Mouse (Mus musculus) limb, embryonic 14.5 days (tissue): Measurements from ENCODE around the gene Bik. TPM values are rescaled to one million over a fixed set of nuclear protein-coding genes. Genes with fewer than 3 reads are reported as not detected.

ENCODE experiments used
- ATAC-seq: fragments of 200-750 bp; cut with Nextera tagmentation; 2 replicates; pipeline ENCODE4 v1.8.0; 2017; ENCODE audit warnings: low read depth, moderate number of reproducible peaks, moderate TSS enrichment; ENCODE audit not compliant: low FRiP score
- DNase-seq: peaks from one replicate; pipeline ENCODE4 v3.0.0-alpha.2; 2015; ENCODE audit warnings: low spot score
- H3K27ac ChIP-seq: fragments of 300-500 bp; sonication (generic); replicated peaks from 2 replicates; pipeline ENCODE4 v1.5.1; 2014; ENCODE audit warnings: low read depth, mild to moderate bottlenecking, low read length, moderate library complexity, mixed read lengths
- H3K27me3 ChIP-seq: fragments of 300-500 bp; sonication (generic); 2 replicates; pipeline ENCODE4 v1.6.1; 2014; ENCODE audit warnings: low read length, mixed read lengths; ENCODE audit not compliant: control insufficient read depth, insufficient read depth
- H3K36me3 ChIP-seq: fragments of 300-500 bp; sonication (generic); 2 replicates; pipeline ENCODE4 v1.6.1; 2014; ENCODE audit warnings: mild to moderate bottlenecking, low read length, moderate library complexity, mixed read lengths; ENCODE audit not compliant: control insufficient read depth, insufficient read depth
- H3K4me1 ChIP-seq: fragments of 300-500 bp; sonication (generic); 2 replicates; pipeline ENCODE4 v1.6.1; 2014; ENCODE audit warnings: antibody characterized with exemption, low read length, mixed read lengths; ENCODE audit not compliant: control insufficient read depth, insufficient read depth
- H3K4me2 ChIP-seq: fragments of 300-500 bp; sonication (generic); replicated peaks from 2 replicates; pipeline ENCODE4 v1.6.1; 2014; ENCODE audit warnings: low read depth, mild to moderate bottlenecking, low read length, moderate library complexity; ENCODE audit not compliant: severe bottlenecking
- H3K4me3 ChIP-seq: fragments of 300-500 bp; sonication (generic); replicated peaks from 2 replicates; pipeline ENCODE4 v1.5.1; 2014; ENCODE audit warnings: low read length
- H3K9ac ChIP-seq: fragments of 300-500 bp; sonication (generic); 2 replicates; pipeline ENCODE4 v1.6.1; 2014; ENCODE audit warnings: mild to moderate bottlenecking, low read depth, low read length, moderate library complexity; ENCODE audit not compliant: severe bottlenecking
- H3K9me3 ChIP-seq: fragments of 300-500 bp; sonication (generic); 2 replicates; pipeline ENCODE4 v1.6.1; 2016; ENCODE audit warnings: low read length; ENCODE audit not compliant: control insufficient read depth
- POLR2A ChIP-seq: fragments of 200-500 bp; IDR thresholded peaks from 2 replicates; pipeline ENCODE4 v1.8.0; 2012; ENCODE audit warnings: inconsistent platforms, mild to moderate bottlenecking, moderate library complexity, borderline replicate concordance; ENCODE audit not compliant: insufficient read depth, insufficient read length; ENCODE audit errors: extremely low read depth
- WGBS: fragments of 180-500 bp; shearing (Covaris S2); extraction: QIAGEN DNeasy Blood & Tissue Kit; methylation state at CpG from one replicate; pipeline ENCODE4 v1.1.7; 2014; 5-methylcytosine and 5-hydroxymethylcytosine counted together
- polyA plus RNA-seq, 2 experiments: library from polyadenylated mRNA; depleted of rRNA in 1 of 2; stranded (reverse) in 1 of 2; unstranded in 1 of 2; fragments of >200 nt; fragmentation: Nextera tagmentation in 1 of 2; extraction: Ambion mirVana in 1 of 2; gene quantifications; 2 replicates each; pipeline versions ENCODE4 v1.2.1 to v1.2.3; 2012 to 2014

Gene Bik
- polyA plus RNA-seq, 2 experiments: 4.2 to 5.4 TPM

- ATAC-seq (no peak), DNase-seq (no peak)
- peaks cover 15% of the 10 kb centered on the region for H3K4me1 ChIP-seq
- H3K27ac ChIP-seq: no peak overlapping the region
- H3K4me3 ChIP-seq: no peak overlapping the region
- TF ChIP-seq POLR2A: no peak
- no peaks in the 10 kb centered on the region for H3K9me3 ChIP-seq
- WGBS: 76% methylated on average over 5 of the region's 5 CpGs
- H3K36me3 ChIP-seq: no peaks in the 10 kb centered on the region
- H3K4me2 ChIP-seq: no peak overlapping the region
- no peaks in the 10 kb centered on the region for H3K27me3 ChIP-seq
- no peak overlapping the region for H3K9ac ChIP-seq
Observed at GRCm38 (mm10) chr15:83566006-83566405, 39.3 kb downstream of the Bik start.

- H3K36me3 ChIP-seq: no peaks in the 10 kb centered on the region
- no peak overlapping the region for H3K27ac ChIP-seq
- no peak overlapping the region for H3K4me3 ChIP-seq
- H3K4me2 ChIP-seq: no peak overlapping the region
- ATAC-seq (no peak), DNase-seq (no peak)
- H3K9ac ChIP-seq: no peak overlapping the region
- no peaks in the 10 kb centered on the region for H3K27me3 ChIP-seq
- no peak for TF ChIP-seq POLR2A
- H3K4me1 ChIP-seq: peaks cover 15% of the 10 kb centered on the region
- WGBS: 86% methylated on average over 3 of the region's 3 CpGs
- H3K9me3 ChIP-seq: no peaks in the 10 kb centered on the region
Observed at GRCm38 (mm10) chr15:83567728-83568127, 41.1 kb downstream of the Bik start.

- ATAC-seq: no peak
- Histone ChIP-seq H3K27me3 (no peaks in the 10 kb centered on the region), H3K4me2 (no peak overlapping the region), H3K4me1 (peaks cover 8% of the 10 kb centered on the region; the same call in 1 of the 2 replicates), H3K27ac (no peak overlapping the region), H3K36me3 (no peaks in the 10 kb centered on the region), H3K4me3 (no peak overlapping the region), H3K9me3 (no peaks in the 10 kb centered on the region), H3K9ac (no peak overlapping the region)
- no peak for TF ChIP-seq POLR2A
- no peak for DNase-seq
- WGBS: 95% methylated on average over 5 of the region's 5 CpGs
Observed at GRCm38 (mm10) chr15:83568544-83568943, 41.9 kb downstream of the Bik start.

GRCm38 (mm10) chr15:83569682-83570081, 43.0 kb downstream of the Bik start:
- WGBS: 57% methylated on average over 11 of the region's 11 CpGs
- DNase-seq: no peak
- TF ChIP-seq POLR2A: no peak
- no peak for ATAC-seq
- Histone ChIP-seq H3K9me3 (no peaks in the 10 kb centered on the region), H3K36me3 (peaks cover under 1% of the 10 kb centered on the region; the same call in 1 of the 2 replicates), H3K4me1 (no peaks in the 10 kb centered on the region), H3K27ac (no peak overlapping the region), H3K4me2 (no peak overlapping the region), H3K4me3 (no peak overlapping the region), H3K9ac (no peak overlapping the region), H3K27me3 (no peaks in the 10 kb centered on the region)

- H3K36me3 ChIP-seq: peaks cover 10% of the 10 kb centered on the region
- ATAC-seq (no peak), DNase-seq (no peak)
- no peaks in the 10 kb centered on the region for H3K4me1 ChIP-seq
- TF ChIP-seq POLR2A: no peak
- no peak overlapping the region for H3K27ac ChIP-seq
- no peak overlapping the region for H3K9ac ChIP-seq
- H3K4me3 ChIP-seq: no peak overlapping the region
- no peak overlapping the region for H3K4me2 ChIP-seq
- 55% methylated on average over 2 of the region's 2 CpGs for WGBS
- H3K27me3 ChIP-seq: no peaks in the 10 kb centered on the region
- no peaks in the 10 kb centered on the region for H3K9me3 ChIP-seq
Observed at GRCm38 (mm10) chr15:83570641-83571040, 44.0 kb downstream of the Bik start.

GRCm38 (mm10) chr15:83571636-83572035, 45.0 kb downstream of the Bik start:
- H3K27me3 ChIP-seq: no peaks in the 10 kb centered on the region
- H3K9ac ChIP-seq: no peak overlapping the region
- no peak overlapping the region for H3K4me3 ChIP-seq
- TF ChIP-seq POLR2A: no peak
- no peak for DNase-seq
- no peaks in the 10 kb centered on the region for H3K9me3 ChIP-seq
- H3K27ac ChIP-seq: no peak overlapping the region
- peaks cover 19% of the 10 kb centered on the region for H3K36me3 ChIP-seq
- no peak overlapping the region for H3K4me2 ChIP-seq
- 87% methylated on average over 5 of the region's 5 CpGs for WGBS
- H3K4me1 ChIP-seq: no peaks in the 10 kb centered on the region
- ATAC-seq: no peak
